Mouse (Mus musculus): ENCODE results near the gene Rpl24. TPM values are rescaled to one million over a fixed set of nuclear protein-coding genes. Genes with fewer than 3 reads are reported as not detected.
A peak's percentile ranks its signal among the peaks of the same experiment; 100 is the strongest.

Rpl24 gene
- polyA plus RNA-seq, 1 experiment, result 200 TPM

GRCm38 (mm10) chr16:55971735-55972615 lies 5.9 kb downstream of the Rpl24 start:
- H3K27me3 ChIP-seq (ENCODE audit: control insufficient read depth, insufficient read depth, low read length), result no peaks in the 10 kb centered on the region
- no peak overlapping the region for H3K27ac ChIP-seq (ENCODE audit: control insufficient read depth, insufficient read depth, low read depth, low read length)
- TF ChIP-seq POLR2A (IDR thresholded peaks at IDR 0.05; ENCODE audit: control insufficient read depth, low read depth, low read length) (no peak), CTCF (IDR thresholded peaks at IDR 0.05; ENCODE audit: control insufficient read depth, insufficient read depth, insufficient replicate concordance, low read depth, low read length) (no peak)
- no peaks in the 10 kb centered on the region; the same call in none of the 2 replicates for H3K36me3 ChIP-seq (ENCODE audit: control insufficient read depth, insufficient read depth, low read length)
- peak overlapping the region; percentile 33; the same call in 1 of the 2 replicates for H3K4me3 ChIP-seq (ENCODE audit: control insufficient read depth, low read depth, low read length)
- no peaks in the 10 kb centered on the region for H3K4me1 ChIP-seq (ENCODE audit: control insufficient read depth, insufficient read depth, low read length)

- peak overlapping the region; percentile 66 for H3K27ac ChIP-seq (ENCODE audit: control insufficient read depth, insufficient read depth, low read depth, low read length)
- H3K27me3 ChIP-seq (ENCODE audit: control insufficient read depth, insufficient read depth, low read length), result no peaks in the 10 kb centered on the region
- no peaks in the 10 kb centered on the region for H3K4me1 ChIP-seq (ENCODE audit: control insufficient read depth, insufficient read depth, low read length)
- no peak for TF ChIP-seq POLR2A (IDR thresholded peaks at IDR 0.05; ENCODE audit: control insufficient read depth, low read depth, low read length)
- no peak for TF ChIP-seq CTCF (IDR thresholded peaks at IDR 0.05; ENCODE audit: control insufficient read depth, insufficient read depth, insufficient replicate concordance, low read depth, low read length)
- H3K4me3 ChIP-seq (ENCODE audit: control insufficient read depth, low read depth, low read length), result peak overlapping the region; percentile 91
- no peaks in the 10 kb centered on the region; the same call in none of the 2 replicates for H3K36me3 ChIP-seq (ENCODE audit: control insufficient read depth, insufficient read depth, low read length)
Measured at GRCm38 (mm10) chr16:55972626-55973201, 6.6 kb downstream of the Rpl24 start.

GRCm38 (mm10) chr16:55973431-55974255 lies 7.6 kb downstream of the Rpl24 start, which contains the start of gene Zbtb11:
Gene Zbtb11 (plus strand): TSS chr16:55973883.
- peak within 1 kb of the TSS; percentile 91 for H3K4me3 ChIP-seq (ENCODE audit: control insufficient read depth, low read depth, low read length)
- H3K4me1 ChIP-seq (ENCODE audit: control insufficient read depth, insufficient read depth, low read length), result no peaks in the 10 kb centered on the region
- TF ChIP-seq CTCF (IDR thresholded peaks at IDR 0.05; ENCODE audit: control insufficient read depth, insufficient read depth, insufficient replicate concordance, low read depth, low read length) (no peak), POLR2A (IDR thresholded peaks at IDR 0.05; ENCODE audit: control insufficient read depth, low read depth, low read length) (peak; percentile 89)
- H3K27ac ChIP-seq (ENCODE audit: control insufficient read depth, insufficient read depth, low read depth, low read length), result peak within 1 kb of the TSS; percentile 95
- H3K36me3 ChIP-seq (ENCODE audit: control insufficient read depth, insufficient read depth, low read length), result no peaks in the 10 kb centered on the region; the same call in none of the 2 replicates
- no peaks in the 10 kb centered on the region for H3K27me3 ChIP-seq (ENCODE audit: control insufficient read depth, insufficient read depth, low read length)

GRCm38 (mm10) chr16:55974256-55974902 lies 8.3 kb downstream of the Rpl24 start:
- Histone ChIP-seq H3K27me3 (ENCODE audit: control insufficient read depth, insufficient read depth, low read length) (no peaks in the 10 kb centered on the region), H3K27ac (ENCODE audit: control insufficient read depth, insufficient read depth, low read depth, low read length) (peak overlapping the region; percentile 95), H3K36me3 (ENCODE audit: control insufficient read depth, insufficient read depth, low read length) (no peaks in the 10 kb centered on the region; the same call in 1 of the 2 replicates), H3K4me1 (ENCODE audit: control insufficient read depth, insufficient read depth, low read length) (no peaks in the 10 kb centered on the region), H3K4me3 (ENCODE audit: control insufficient read depth, low read depth, low read length) (peak overlapping the region; percentile 91)
- TF ChIP-seq POLR2A (IDR thresholded peaks at IDR 0.05; ENCODE audit: control insufficient read depth, low read depth, low read length) (peak; percentile 72), CTCF (IDR thresholded peaks at IDR 0.05; ENCODE audit: control insufficient read depth, insufficient read depth, insufficient replicate concordance, low read depth, low read length) (no peak)

GRCm38 (mm10) chr16:55974903-55975285 lies 8.8 kb downstream of the Rpl24 start:
- H3K36me3 ChIP-seq (ENCODE audit: control insufficient read depth, insufficient read depth, low read length), result no peaks in the 10 kb centered on the region; the same call in 1 of the 2 replicates
- H3K4me3 ChIP-seq (ENCODE audit: control insufficient read depth, low read depth, low read length), result peak overlapping the region; percentile 91
- H3K27ac ChIP-seq (ENCODE audit: control insufficient read depth, insufficient read depth, low read depth, low read length), result peak overlapping the region; percentile 95
- H3K27me3 ChIP-seq (ENCODE audit: control insufficient read depth, insufficient read depth, low read length), result no peaks in the 10 kb centered on the region
- no peaks in the 10 kb centered on the region for H3K4me1 ChIP-seq (ENCODE audit: control insufficient read depth, insufficient read depth, low read length)
- no peak for TF ChIP-seq CTCF (IDR thresholded peaks at IDR 0.05; ENCODE audit: control insufficient read depth, insufficient read depth, insufficient replicate concordance, low read depth, low read length)
- TF ChIP-seq POLR2A (IDR thresholded peaks at IDR 0.05; ENCODE audit: control insufficient read depth, low read depth, low read length), result no peak

- H3K27ac ChIP-seq (ENCODE audit: control insufficient read depth, insufficient read depth, low read depth, low read length), result no peak overlapping the region
- no peak for TF ChIP-seq POLR2A (IDR thresholded peaks at IDR 0.05; ENCODE audit: control insufficient read depth, low read depth, low read length)
- no peak for TF ChIP-seq CTCF (IDR thresholded peaks at IDR 0.05; ENCODE audit: control insufficient read depth, insufficient read depth, insufficient replicate concordance, low read depth, low read length)
- peaks cover 1% of the 10 kb centered on the region; the same call in 1 of the 2 replicates for H3K36me3 ChIP-seq (ENCODE audit: control insufficient read depth, insufficient read depth, low read length)
- H3K4me1 ChIP-seq (ENCODE audit: control insufficient read depth, insufficient read depth, low read length), result no peaks in the 10 kb centered on the region
- H3K4me3 ChIP-seq (ENCODE audit: control insufficient read depth, low read depth, low read length), result no peak overlapping the region
- H3K27me3 ChIP-seq (ENCODE audit: control insufficient read depth, insufficient read depth, low read length), result no peaks in the 10 kb centered on the region
Measured at GRCm38 (mm10) chr16:55986001-55986400, 19.9 kb downstream of the Rpl24 start.
